Mouse (Mus musculus) adrenal gland, adult 8-10 months (tissue): ENCODE results near the gene Ryr1. TPM values are rescaled to one million over a fixed set of nuclear protein-coding genes. Genes with fewer than 3 reads are reported as not detected.
A peak's percentile ranks its signal among the peaks of the same experiment; 100 is the strongest.
"Not testable (repeated sequence)": the region's sequence is repeated elsewhere in the genome, so short reads cannot be mapped to it uniquely, and the experiment has no call there.

Experiments
- DNase-seq: peaks from one replicate; pipeline ENCODE4 v3.0.0; 2022
- total RNA-seq, 4 experiments: library from RNA; stranded (reverse); gene quantifications; 2 replicates each; pipeline ENCODE4 v1.2.4; 2022

The Ryr1 gene
- total RNA-seq, 4 experiments from 2014 or later = 0.17 to 0.25 (median 0.22) TPM

GRCm38 (mm10) chr7:28984452-28984851 lies 140.5 kb downstream of the Ryr1 start:
- DNase-seq = no peak

- no peak for DNase-seq
Observed at GRCm38 (mm10) chr7:28983849-28984248, 141.1 kb downstream of the Ryr1 start.

GRCm38 (mm10) chr7:28983141-28983564 lies 141.8 kb downstream of the Ryr1 start:
- DNase-seq = no peak

- DNase-seq = no peak
Observed at GRCm38 (mm10) chr7:28982274-28983013, 142.5 kb downstream of the Ryr1 start.

- DNase-seq = peak; percentile 97
Observed at GRCm38 (mm10) chr7:28981651-28982273, 143.2 kb downstream of the Ryr1 start, which contains the start of the genes Eif3k and Map4k1. TSS of gene Eif3k (minus strand) at chr7:28981864. TSS of gene Map4k1 (plus strand) at chr7:28982050.

- DNase-seq = no peak
Observed at GRCm38 (mm10) chr7:28977556-28977955, 147.4 kb downstream of the Ryr1 start.

- DNase-seq = no peak
Observed at GRCm38 (mm10) chr7:28973025-28973424, 152.0 kb downstream of the Ryr1 start.

GRCm38 (mm10) chr7:28972542-28972985 lies 152.4 kb downstream of the Ryr1 start:
- no peak for DNase-seq

GRCm38 (mm10) chr7:28971770-28972269 lies 153.2 kb downstream of the Ryr1 start:
- no peak for DNase-seq

- DNase-seq = no peak
Observed at GRCm38 (mm10) chr7:28971029-28971428, 153.9 kb downstream of the Ryr1 start.

- no peak for DNase-seq
Observed at GRCm38 (mm10) chr7:28969672-28970394, 155.1 kb downstream of the Ryr1 start.

GRCm38 (mm10) chr7:28969271-28969670 lies 155.7 kb downstream of the Ryr1 start:
- no peak for DNase-seq

- not testable (repeated sequence) for DNase-seq
Observed at GRCm38 (mm10) chr7:28968120-28968519, 156.9 kb downstream of the Ryr1 start.

GRCm38 (mm10) chr7:28966751-28967505 lies 158.1 kb downstream of the Ryr1 start:
- DNase-seq = no peak

GRCm38 (mm10) chr7:28966181-28966580 lies 158.8 kb downstream of the Ryr1 start:
- no peak for DNase-seq

- no peak for DNase-seq
Observed at GRCm38 (mm10) chr7:28965346-28965840, 159.6 kb downstream of the Ryr1 start.

GRCm38 (mm10) chr7:28963399-28963923 lies 161.5 kb downstream of the Ryr1 start:
- DNase-seq = no peak

- DNase-seq = peak; percentile 98
Observed at GRCm38 (mm10) chr7:28961927-28962670, 162.9 kb downstream of the Ryr1 start, which contains the start of gene Actn4. TSS of gene Actn4 (minus strand) at chr7:28962340.

- DNase-seq = no peak
Observed at GRCm38 (mm10) chr7:28961584-28961926, 163.4 kb downstream of the Ryr1 start.

- DNase-seq = no peak
Observed at GRCm38 (mm10) chr7:28960354-28961046, 164.5 kb downstream of the Ryr1 start.
